Mouse (Mus musculus): ENCODE data around the gene Gm9918. TPM values are rescaled to one million over a fixed set of nuclear protein-coding genes. Genes with fewer than 3 reads are reported as not detected.
A peak's percentile ranks its signal among the peaks of the same experiment; 100 is the strongest.

Gm9918 gene
- polyA plus RNA-seq, 1 experiment: 0.15 TPM

GRCm38 (mm10) chr15:102232764-102233163 is 37.6 kb upstream of the Gm9918 start:
- no peak for TF ChIP-seq POLR2A (IDR thresholded peaks at IDR 0.05; ENCODE audit: borderline replicate concordance, insufficient read depth, low read length)
- TF ChIP-seq CTCF (IDR thresholded peaks at IDR 0.05; ENCODE audit: borderline replicate concordance, insufficient read depth, low read depth, low read length): no peak
- DNase-seq: no peak
- Histone ChIP-seq H3K4me3 (replicated peaks; ENCODE audit: insufficient read depth, low read depth, low read length) (no peak overlapping the region), H3K27ac (ENCODE audit: insufficient read depth, low read length) (no peak overlapping the region), H3K4me1 (ENCODE audit: control insufficient read depth, insufficient read depth, low read length) (peaks cover 7% of the 10 kb centered on the region), H3K27me3 (ENCODE audit: control insufficient read depth, insufficient read depth, low read length) (no peaks in the 10 kb centered on the region)
- WGBS: 87% methylated on average over 7 of the region's 7 CpGs

- TF ChIP-seq CTCF (IDR thresholded peaks at IDR 0.05; ENCODE audit: borderline replicate concordance, insufficient read depth, low read depth, low read length) (no peak), POLR2A (IDR thresholded peaks at IDR 0.05; ENCODE audit: borderline replicate concordance, insufficient read depth, low read length) (no peak)
Observed at GRCm38 (mm10) chr15:102233896-102234295, 36.5 kb upstream of the Gm9918 start.

GRCm38 (mm10) chr15:102235371-102236027 is 34.9 kb upstream of the Gm9918 start:
- no peak for DNase-seq
- WGBS: 44% methylated on average over 21 of the region's 21 CpGs
- H3K4me3 ChIP-seq (replicated peaks; ENCODE audit: insufficient read depth, low read depth, low read length): no peak overlapping the region
- no peak overlapping the region for H3K27ac ChIP-seq (ENCODE audit: insufficient read depth, low read length)
- peaks cover 7% of the 10 kb centered on the region for H3K4me1 ChIP-seq (ENCODE audit: control insufficient read depth, insufficient read depth, low read length)
- H3K27me3 ChIP-seq (ENCODE audit: control insufficient read depth, insufficient read depth, low read length): no peaks in the 10 kb centered on the region
- TF ChIP-seq POLR2A (IDR thresholded peaks at IDR 0.05; ENCODE audit: borderline replicate concordance, insufficient read depth, low read length): no peak
- TF ChIP-seq CTCF (IDR thresholded peaks at IDR 0.05; ENCODE audit: borderline replicate concordance, insufficient read depth, low read depth, low read length): no peak

More at GRCm38 (mm10) chr15:102233896-102234295, 36.5 kb upstream of the Gm9918 start:
- DNase-seq: no peak
- Histone ChIP-seq H3K27ac (ENCODE audit: insufficient read depth, low read length) (no peak overlapping the region), H3K27me3 (ENCODE audit: control insufficient read depth, insufficient read depth, low read length) (no peaks in the 10 kb centered on the region), H3K4me1 (ENCODE audit: control insufficient read depth, insufficient read depth, low read length) (peaks cover 7% of the 10 kb centered on the region), H3K4me3 (replicated peaks; ENCODE audit: insufficient read depth, low read depth, low read length) (no peak overlapping the region)
- 42% methylated on average over 2 of the region's 2 CpGs for WGBS

GRCm38 (mm10) chr15:102238543-102239259 is 31.7 kb upstream of the Gm9918 start:
- Histone ChIP-seq H3K4me1 (ENCODE audit: control insufficient read depth, insufficient read depth, low read length) (no peaks in the 10 kb centered on the region; the same call in 1 of the 2 replicates), H3K4me3 (replicated peaks; ENCODE audit: insufficient read depth, low read depth, low read length) (no peak overlapping the region), H3K27me3 (ENCODE audit: control insufficient read depth, insufficient read depth, low read length) (no peaks in the 10 kb centered on the region), H3K27ac (ENCODE audit: insufficient read depth, low read length) (no peak overlapping the region)
- TF ChIP-seq CTCF (IDR thresholded peaks at IDR 0.05; ENCODE audit: borderline replicate concordance, insufficient read depth, low read depth, low read length): no peak
- WGBS: 83% methylated on average over 14 of the region's 14 CpGs
- DNase-seq: no peak

GRCm38 (mm10) chr15:102239260-102239590 is 31.1 kb upstream of the Gm9918 start:
- no peaks in the 10 kb centered on the region; the same call in 1 of the 2 replicates for H3K4me1 ChIP-seq (ENCODE audit: control insufficient read depth, insufficient read depth, low read length)
- no peak overlapping the region for H3K4me3 ChIP-seq (replicated peaks; ENCODE audit: insufficient read depth, low read depth, low read length)
- 9% methylated on average over 9 of the region's 9 CpGs for WGBS
- H3K27ac ChIP-seq (ENCODE audit: insufficient read depth, low read length): no peak overlapping the region
- TF ChIP-seq POLR2A (IDR thresholded peaks at IDR 0.05; ENCODE audit: borderline replicate concordance, insufficient read depth, low read length) (no peak), CTCF (IDR thresholded peaks at IDR 0.05; ENCODE audit: borderline replicate concordance, insufficient read depth, low read depth, low read length) (peak; percentile 86)
- DNase-seq: peak; percentile 61 to 75
- no peaks in the 10 kb centered on the region for H3K27me3 ChIP-seq (ENCODE audit: control insufficient read depth, insufficient read depth, low read length)

GRCm38 (mm10) chr15:102239851-102240250 is 30.5 kb upstream of the Gm9918 start:
- Histone ChIP-seq H3K27me3 (ENCODE audit: control insufficient read depth, insufficient read depth, low read length) (no peaks in the 10 kb centered on the region), H3K4me3 (replicated peaks; ENCODE audit: insufficient read depth, low read depth, low read length) (no peak overlapping the region), H3K4me1 (ENCODE audit: control insufficient read depth, insufficient read depth, low read length) (no peaks in the 10 kb centered on the region; the same call in 1 of the 2 replicates), H3K27ac (ENCODE audit: insufficient read depth, low read length) (no peak overlapping the region)
- no peak for DNase-seq
- TF ChIP-seq POLR2A (IDR thresholded peaks at IDR 0.05; ENCODE audit: borderline replicate concordance, insufficient read depth, low read length) (no peak), CTCF (IDR thresholded peaks at IDR 0.05; ENCODE audit: borderline replicate concordance, insufficient read depth, low read depth, low read length) (no peak)
- WGBS: 60% methylated on average over 11 of the region's 11 CpGs

- Histone ChIP-seq H3K4me3 (replicated peaks; ENCODE audit: insufficient read depth, low read depth, low read length) (no peak overlapping the region), H3K4me1 (ENCODE audit: control insufficient read depth, insufficient read depth, low read length) (no peaks in the 10 kb centered on the region; the same call in none of the 2 replicates), H3K27ac (ENCODE audit: insufficient read depth, low read length) (no peak overlapping the region), H3K27me3 (ENCODE audit: control insufficient read depth, insufficient read depth, low read length) (no peaks in the 10 kb centered on the region)
- WGBS: 79% methylated on average over 4 of the region's 4 CpGs
- DNase-seq: no peak
- TF ChIP-seq POLR2A (IDR thresholded peaks at IDR 0.05; ENCODE audit: borderline replicate concordance, insufficient read depth, low read length) (no peak), CTCF (IDR thresholded peaks at IDR 0.05; ENCODE audit: borderline replicate concordance, insufficient read depth, low read depth, low read length) (no peak)
Observed at GRCm38 (mm10) chr15:102240607-102241006, 29.8 kb upstream of the Gm9918 start.

All from cerebellum, adult 2 months (tissue).